Mouse (Mus musculus): ENCODE measurements at regions not wholly inside any gene's neighbourhood (a gene's known extent, or its start where the extent isn't known, plus 50 kb on each side); places are given as distances from the start of the nearest gene placed in this dataset.

GRCm38 (mm10) chr1:164703560-164704131 is 92.8 kb upstream of the Dpt start:
- no peak overlapping the region for H3K27ac ChIP-seq (ENCODE audit: insufficient read depth, low read depth, low read length)
- H3K4me1 ChIP-seq (ENCODE audit: control insufficient read depth, insufficient read depth, low read length), result no peaks in the 10 kb centered on the region
- no peak overlapping the region for H3K4me3 ChIP-seq (ENCODE audit: insufficient read depth, low read length)
- TF ChIP-seq POLR2A (IDR thresholded peaks at IDR 0.05; ENCODE audit: borderline replicate concordance, low read depth, low read length) (no peak), CTCF (IDR thresholded peaks at IDR 0.05; ENCODE audit: low read depth, low read length) (no peak)

GRCm38 (mm10) chr1:164690055-164690454 is 106.4 kb upstream of the Dpt start:
- no peak overlapping the region for H3K4me3 ChIP-seq (ENCODE audit: insufficient read depth, low read length)
- TF ChIP-seq CTCF (IDR thresholded peaks at IDR 0.05; ENCODE audit: low read depth, low read length) (no peak), POLR2A (IDR thresholded peaks at IDR 0.05; ENCODE audit: borderline replicate concordance, low read depth, low read length) (no peak)
- H3K27ac ChIP-seq (ENCODE audit: insufficient read depth, low read depth, low read length), result no peak overlapping the region
- no peaks in the 10 kb centered on the region for H3K4me1 ChIP-seq (ENCODE audit: control insufficient read depth, insufficient read depth, low read length)

GRCm38 (mm10) chr1:164689311-164689710 is 107.1 kb upstream of the Dpt start:
- H3K27ac ChIP-seq (ENCODE audit: insufficient read depth, low read depth, low read length), result no peak overlapping the region
- TF ChIP-seq POLR2A (IDR thresholded peaks at IDR 0.05; ENCODE audit: borderline replicate concordance, low read depth, low read length) (no peak), CTCF (IDR thresholded peaks at IDR 0.05; ENCODE audit: low read depth, low read length) (no peak)
- H3K4me3 ChIP-seq (ENCODE audit: insufficient read depth, low read length), result no peak overlapping the region
- H3K4me1 ChIP-seq (ENCODE audit: control insufficient read depth, insufficient read depth, low read length), result no peaks in the 10 kb centered on the region

- no peaks in the 10 kb centered on the region for H3K4me1 ChIP-seq (ENCODE audit: control insufficient read depth, insufficient read depth, low read length)
- H3K27ac ChIP-seq (ENCODE audit: insufficient read depth, low read depth, low read length), result no peak overlapping the region
- no peak for TF ChIP-seq CTCF (IDR thresholded peaks at IDR 0.05; ENCODE audit: low read depth, low read length)
- no peak overlapping the region for H3K4me3 ChIP-seq (ENCODE audit: insufficient read depth, low read length)
Observed at GRCm38 (mm10) chr1:164684437-164684836, 112.0 kb upstream of the Dpt start.

GRCm38 (mm10) chr1:164683788-164684187 is 112.7 kb upstream of the Dpt start:
- TF ChIP-seq CTCF (IDR thresholded peaks at IDR 0.05; ENCODE audit: low read depth, low read length), result no peak
- TF ChIP-seq POLR2A (IDR thresholded peaks at IDR 0.05; ENCODE audit: borderline replicate concordance, low read depth, low read length), result no peak
- Histone ChIP-seq H3K4me1 (ENCODE audit: control insufficient read depth, insufficient read depth, low read length) (no peaks in the 10 kb centered on the region), H3K27ac (ENCODE audit: insufficient read depth, low read depth, low read length) (no peak overlapping the region), H3K4me3 (ENCODE audit: insufficient read depth, low read length) (no peak overlapping the region)

- Histone ChIP-seq H3K4me1 (ENCODE audit: control insufficient read depth, insufficient read depth, low read length) (no peaks in the 10 kb centered on the region), H3K27ac (ENCODE audit: insufficient read depth, low read depth, low read length) (no peak overlapping the region), H3K4me3 (ENCODE audit: insufficient read depth, low read length) (no peak overlapping the region)
- TF ChIP-seq CTCF (IDR thresholded peaks at IDR 0.05; ENCODE audit: low read depth, low read length) (no peak), POLR2A (IDR thresholded peaks at IDR 0.05; ENCODE audit: borderline replicate concordance, low read depth, low read length) (no peak)
Observed at GRCm38 (mm10) chr1:164682867-164683599, 113.4 kb upstream of the Dpt start.

GRCm38 (mm10) chr1:164682426-164682825 is 114.0 kb upstream of the Dpt start:
- TF ChIP-seq POLR2A (IDR thresholded peaks at IDR 0.05; ENCODE audit: borderline replicate concordance, low read depth, low read length), result no peak
- no peak for TF ChIP-seq CTCF (IDR thresholded peaks at IDR 0.05; ENCODE audit: low read depth, low read length)
- Histone ChIP-seq H3K4me1 (ENCODE audit: control insufficient read depth, insufficient read depth, low read length) (no peaks in the 10 kb centered on the region), H3K27ac (ENCODE audit: insufficient read depth, low read depth, low read length) (no peak overlapping the region), H3K4me3 (ENCODE audit: insufficient read depth, low read length) (no peak overlapping the region)

- no peak overlapping the region for H3K4me3 ChIP-seq (ENCODE audit: insufficient read depth, low read length)
- no peaks in the 10 kb centered on the region for H3K4me1 ChIP-seq (ENCODE audit: control insufficient read depth, insufficient read depth, low read length)
- no peak overlapping the region for H3K27ac ChIP-seq (ENCODE audit: insufficient read depth, low read depth, low read length)
- TF ChIP-seq CTCF (IDR thresholded peaks at IDR 0.05; ENCODE audit: low read depth, low read length), result no peak
- TF ChIP-seq POLR2A (IDR thresholded peaks at IDR 0.05; ENCODE audit: borderline replicate concordance, low read depth, low read length), result no peak
Observed at GRCm38 (mm10) chr1:164681582-164681981, 114.9 kb upstream of the Dpt start.

GRCm38 (mm10) chr1:164678303-164678702 is 118.1 kb upstream of the Dpt start:
- H3K4me3 ChIP-seq (ENCODE audit: insufficient read depth, low read length), result no peak overlapping the region
- TF ChIP-seq POLR2A (IDR thresholded peaks at IDR 0.05; ENCODE audit: borderline replicate concordance, low read depth, low read length) (no peak), CTCF (IDR thresholded peaks at IDR 0.05; ENCODE audit: low read depth, low read length) (no peak)
- no peaks in the 10 kb centered on the region for H3K4me1 ChIP-seq (ENCODE audit: control insufficient read depth, insufficient read depth, low read length)
- no peak overlapping the region for H3K27ac ChIP-seq (ENCODE audit: insufficient read depth, low read depth, low read length)

GRCm38 (mm10) chr1:164652244-164652643 is 144.2 kb upstream of the Dpt start:
- H3K4me1 ChIP-seq (ENCODE audit: control insufficient read depth, insufficient read depth, low read length), result peaks cover 14% of the 10 kb centered on the region
- no peak overlapping the region for H3K4me3 ChIP-seq (ENCODE audit: insufficient read depth, low read length)
- TF ChIP-seq POLR2A (IDR thresholded peaks at IDR 0.05; ENCODE audit: borderline replicate concordance, low read depth, low read length), result no peak
- no peak for TF ChIP-seq CTCF (IDR thresholded peaks at IDR 0.05; ENCODE audit: low read depth, low read length)
- peak overlapping the region; percentile 60 for H3K27ac ChIP-seq (ENCODE audit: insufficient read depth, low read depth, low read length)
